Mouse (Mus musculus) testis, postnatal 10 days (tissue): ENCODE data around the gene Cux2.

Experiments used
- DNase-seq: peaks from one replicate; pipeline ENCODE4 v3.0.0; 2021; ENCODE audit warnings: low spot score

Cux2 gene

DNA sequence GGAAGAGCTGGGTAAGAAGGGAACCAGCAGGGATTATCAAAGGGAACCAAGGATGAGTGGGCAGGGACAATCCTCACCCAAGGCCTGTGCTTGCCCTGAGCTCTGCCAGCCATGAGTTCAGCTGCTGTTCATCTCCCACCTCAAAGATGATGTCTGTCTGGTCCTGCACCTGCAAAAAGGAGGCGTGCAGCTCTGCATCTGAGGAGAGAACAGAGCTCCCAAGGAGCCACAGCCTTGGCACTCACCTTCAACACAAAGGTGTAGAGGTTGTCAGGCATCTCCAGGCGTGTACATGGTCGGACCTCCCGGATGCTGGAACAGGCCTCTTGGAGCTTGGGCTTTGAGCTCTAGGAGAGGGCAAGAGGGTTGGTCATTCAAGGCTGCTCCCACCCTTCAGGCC is 231.0 kb downstream of the Cux2 start:
- DNase-seq, result no peak

DNA sequence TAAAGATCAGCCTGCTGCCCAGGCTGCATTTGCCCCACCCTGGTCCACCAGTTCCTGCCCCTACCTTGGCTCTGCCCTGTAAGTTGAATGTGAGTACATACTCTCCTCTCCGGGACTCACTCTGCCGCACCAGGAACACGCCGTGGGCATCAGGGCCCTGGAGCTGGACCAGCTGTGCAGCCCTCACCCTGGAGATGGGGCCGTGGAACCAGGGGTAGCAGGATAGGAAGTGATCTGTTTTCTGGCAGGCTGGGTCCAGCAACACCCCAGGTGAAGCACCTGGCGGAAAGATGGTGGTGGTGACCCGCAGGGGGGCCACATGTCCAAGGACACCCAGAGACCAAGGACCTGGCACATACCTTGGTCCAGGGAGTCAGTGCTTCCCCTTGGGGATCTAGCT is 231.5 kb downstream of the Cux2 start:
- peak; percentile 42 for DNase-seq

DNA sequence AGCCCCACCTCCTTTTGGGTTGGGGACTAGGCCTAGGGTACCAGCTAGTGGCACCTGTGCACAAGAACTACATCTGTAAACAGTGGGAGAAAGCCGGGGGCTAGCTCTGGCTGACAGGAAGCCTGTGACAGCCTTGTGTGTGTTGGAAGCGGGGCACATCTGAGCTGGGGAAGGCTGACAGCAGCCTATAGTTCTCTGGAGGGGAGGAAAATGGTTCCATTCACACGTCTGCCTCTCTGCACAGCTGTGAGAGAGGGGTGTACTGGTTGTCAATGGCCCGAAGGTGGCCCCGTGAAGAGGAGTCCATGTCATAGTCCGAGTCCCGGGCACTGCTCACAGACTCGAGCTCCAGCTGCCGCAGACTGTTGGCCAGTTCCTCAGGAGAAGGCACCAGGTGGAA is 232.4 kb downstream of the Cux2 start:
- peak; percentile 38 for DNase-seq

DNA sequence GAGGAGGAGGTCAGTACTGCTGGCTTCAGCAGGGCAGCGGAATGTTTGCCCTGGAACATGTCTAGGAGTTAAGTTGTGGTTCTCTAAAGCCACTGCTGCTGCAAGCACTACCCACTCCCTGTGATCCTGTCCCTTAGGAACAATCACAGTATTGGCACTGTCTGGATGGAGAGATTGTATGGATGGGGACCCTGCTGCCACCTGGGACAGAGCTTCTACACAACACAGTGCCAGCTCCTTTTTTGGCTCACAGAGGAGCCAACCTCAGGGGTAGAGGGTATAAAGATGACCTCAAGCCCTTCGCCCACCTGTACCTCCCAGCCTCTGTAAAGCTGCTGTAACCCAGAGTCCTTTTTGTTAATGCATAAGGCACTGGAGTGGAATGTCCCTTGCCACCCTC is 233.3 kb downstream of the Cux2 start:
- DNase-seq, result peak; percentile 31

DNA sequence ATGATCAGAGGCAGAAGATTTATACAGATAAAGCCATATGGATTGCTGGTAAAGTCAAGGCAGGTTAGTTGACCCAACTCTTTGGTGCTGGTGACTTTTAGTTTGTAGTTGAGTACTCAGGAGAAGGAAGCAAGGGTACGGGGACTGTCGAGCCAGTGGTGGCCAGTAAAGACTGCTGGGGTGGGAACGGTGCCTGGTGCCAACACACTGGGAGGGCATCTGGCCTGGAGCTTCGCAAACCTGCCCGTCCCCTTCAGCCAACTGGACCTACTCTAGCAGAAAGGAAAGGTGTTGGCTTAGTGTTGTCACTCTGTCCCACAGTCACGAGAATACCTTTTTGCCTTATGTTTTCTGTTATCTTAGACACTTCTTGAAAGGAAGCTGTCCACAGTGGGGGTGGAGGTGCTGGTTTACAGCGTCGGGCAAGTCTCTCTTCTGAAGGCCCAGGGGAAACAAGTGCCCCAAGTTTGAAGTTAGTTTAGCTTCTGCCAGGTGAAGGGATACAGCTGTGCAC is 234.0 kb downstream of the Cux2 start:
- peak; percentile 38 for DNase-seq

DNA sequence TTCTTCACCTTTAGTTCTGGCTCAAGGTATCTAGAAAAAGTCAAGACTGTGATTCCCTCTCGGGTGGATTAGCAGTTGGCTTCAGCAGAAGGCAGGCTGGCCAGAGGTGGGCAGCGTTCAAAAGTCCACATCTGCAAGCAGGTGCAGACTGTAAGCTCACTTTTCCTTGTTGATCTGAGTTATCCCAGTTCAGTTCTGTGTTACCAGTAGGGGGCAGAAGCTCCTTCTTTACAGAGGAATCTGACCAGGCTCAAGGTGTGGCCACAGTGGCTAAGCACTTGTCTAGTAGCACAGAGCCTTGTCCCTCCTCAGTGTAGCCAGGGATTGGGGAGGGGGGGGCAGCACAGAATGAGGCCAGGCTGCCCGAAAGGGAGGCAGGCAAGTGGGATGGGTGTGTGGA is 234.8 kb downstream of the Cux2 start:
- DNase-seq, result peak; percentile 68

DNA sequence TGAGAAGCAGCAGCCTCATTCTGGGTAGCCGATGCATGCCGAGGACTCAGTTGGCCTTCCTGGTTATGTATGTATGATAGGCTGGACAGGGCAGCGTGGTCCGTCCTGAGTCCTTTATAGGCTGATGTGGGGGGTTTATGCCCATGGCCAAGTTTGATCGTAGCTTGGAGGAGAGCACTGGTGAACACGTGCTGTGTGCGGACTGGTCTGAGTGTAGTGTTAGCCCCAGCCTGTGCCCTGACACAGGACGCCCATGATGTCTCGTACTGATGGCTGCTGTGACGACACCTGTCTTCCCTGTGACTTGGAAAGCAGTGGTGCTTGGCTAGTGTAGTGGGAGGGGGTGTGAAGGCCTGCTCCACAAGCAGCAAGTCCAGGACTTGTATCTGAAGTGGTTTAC is 236.2 kb downstream of the Cux2 start:
- DNase-seq, result peak; percentile 38

DNA sequence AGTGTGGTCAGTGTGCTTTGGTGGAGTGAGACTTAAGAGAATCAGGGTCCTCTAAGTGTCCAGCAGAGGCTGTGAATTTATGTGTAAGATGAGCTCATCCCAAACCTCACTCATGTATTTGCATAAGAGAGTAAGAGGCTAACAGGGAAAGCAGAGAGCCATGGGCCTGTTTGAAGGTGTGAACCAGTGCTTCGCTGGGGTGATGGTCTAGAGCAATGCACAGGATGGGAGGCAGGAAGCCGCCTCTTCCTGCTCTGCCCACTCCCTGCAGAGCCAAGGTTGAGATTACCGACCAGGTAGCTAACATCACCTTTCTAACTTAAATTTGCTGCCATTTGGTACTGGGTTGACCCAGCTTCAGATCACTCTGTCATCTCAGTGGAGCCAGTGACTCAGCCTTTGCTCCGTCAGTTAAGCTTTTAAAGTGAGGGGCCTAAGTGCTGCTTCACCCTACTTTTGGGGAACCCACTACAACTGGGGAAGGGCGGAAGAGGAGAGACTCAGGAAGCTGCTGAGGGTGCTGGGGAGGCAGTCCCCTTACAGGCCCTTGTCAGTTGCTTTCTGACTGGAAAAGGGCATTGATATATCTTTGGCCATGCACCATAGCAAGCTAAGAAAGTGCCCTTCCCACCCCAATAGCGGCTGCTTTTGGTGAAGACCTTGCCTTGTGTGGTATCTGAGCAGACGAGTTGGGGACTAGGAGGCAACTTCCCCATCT is 237.2 kb downstream of the Cux2 start:
- DNase-seq, result peak; percentile 33

DNA sequence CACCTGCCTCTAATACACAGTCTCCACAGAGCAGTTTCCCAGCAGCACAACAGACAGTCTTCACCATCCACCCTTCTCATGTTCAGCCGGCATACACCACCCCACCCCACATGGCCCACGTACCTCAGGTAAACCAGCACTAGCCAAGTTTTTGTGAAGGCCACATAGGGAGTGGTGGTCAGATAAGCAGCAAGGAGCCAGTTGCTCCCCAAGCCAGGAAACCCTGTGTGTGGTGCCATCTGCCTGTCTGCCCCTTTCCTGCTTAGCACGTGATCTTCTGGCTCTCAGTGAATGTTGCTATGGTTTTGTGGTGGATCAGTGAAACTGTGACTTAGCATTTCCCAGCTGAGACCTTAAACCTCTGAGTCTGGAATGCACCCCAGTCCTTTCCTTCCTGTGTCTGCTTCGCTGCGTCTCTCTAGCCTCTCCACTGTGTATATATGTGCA is 238.4 kb downstream of the Cux2 start:
- peak; percentile 30 for DNase-seq

DNA sequence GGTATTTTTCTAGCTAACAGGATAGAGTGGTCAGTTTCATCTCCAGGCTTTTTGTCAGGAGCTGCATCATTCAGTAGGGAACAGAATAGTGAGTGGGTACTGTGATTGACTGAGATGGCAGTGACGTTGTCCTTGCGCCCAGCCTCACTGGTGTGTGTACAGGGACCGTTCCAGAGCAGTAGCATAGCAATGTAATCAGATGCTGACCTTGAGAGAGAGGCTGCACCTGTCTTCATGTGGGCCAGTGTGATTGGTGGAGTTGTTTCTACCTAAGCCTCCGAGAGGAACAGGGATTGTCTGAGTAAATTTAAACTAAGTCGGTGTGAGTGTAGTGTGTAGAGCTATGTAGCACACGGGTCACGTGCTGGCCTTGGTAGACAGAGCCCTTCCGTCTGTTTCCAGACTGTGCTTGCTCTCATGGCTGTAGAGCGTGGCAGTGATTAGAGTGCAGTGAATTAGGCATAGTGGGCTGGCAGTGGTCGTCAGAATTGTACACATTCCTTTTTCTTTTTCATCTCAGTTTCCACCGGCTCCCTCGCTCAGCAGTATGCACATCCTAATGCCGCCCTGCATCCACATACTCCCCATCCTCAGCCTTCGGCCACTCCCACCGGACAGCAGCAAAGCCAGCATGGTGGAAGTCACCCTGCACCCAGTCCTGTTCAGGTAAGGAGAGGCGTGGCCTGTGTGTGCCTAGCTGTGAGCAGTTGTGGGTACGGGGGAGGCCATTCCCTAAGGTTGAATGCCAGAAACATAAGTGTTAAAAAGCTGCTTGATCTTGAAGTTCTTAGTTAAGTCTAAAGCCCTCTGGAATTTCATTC is 239.4 kb downstream of the Cux2 start:
- peak; percentile 42 for DNase-seq

DNA sequence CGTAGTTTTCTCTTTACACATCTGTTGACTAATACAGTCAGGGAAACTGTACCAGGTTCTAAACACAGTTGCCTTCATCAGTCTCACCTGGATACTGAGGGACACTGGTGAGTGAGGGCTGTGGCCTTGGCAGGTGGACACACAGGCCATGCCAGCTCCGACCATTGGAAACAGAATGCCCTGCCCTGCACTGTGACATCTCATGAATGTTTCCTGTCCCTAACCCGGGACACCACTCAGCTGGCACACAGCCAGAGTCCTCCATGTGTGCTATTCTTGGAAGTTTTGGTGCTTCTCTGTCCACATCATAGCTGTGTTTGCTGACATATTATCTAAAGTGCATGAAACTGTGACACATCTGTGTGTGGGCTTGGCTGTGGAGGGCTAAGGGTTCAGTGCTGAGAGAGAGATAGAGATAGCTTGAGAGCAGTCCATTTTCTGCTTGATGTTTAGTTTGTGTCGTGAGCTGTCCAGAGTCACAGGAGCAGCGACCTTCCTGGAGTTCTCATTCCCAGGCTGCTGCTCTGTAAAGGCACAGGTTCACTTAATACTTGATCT is 240.2 kb downstream of the Cux2 start:
- peak; percentile 61 for DNase-seq

DNA sequence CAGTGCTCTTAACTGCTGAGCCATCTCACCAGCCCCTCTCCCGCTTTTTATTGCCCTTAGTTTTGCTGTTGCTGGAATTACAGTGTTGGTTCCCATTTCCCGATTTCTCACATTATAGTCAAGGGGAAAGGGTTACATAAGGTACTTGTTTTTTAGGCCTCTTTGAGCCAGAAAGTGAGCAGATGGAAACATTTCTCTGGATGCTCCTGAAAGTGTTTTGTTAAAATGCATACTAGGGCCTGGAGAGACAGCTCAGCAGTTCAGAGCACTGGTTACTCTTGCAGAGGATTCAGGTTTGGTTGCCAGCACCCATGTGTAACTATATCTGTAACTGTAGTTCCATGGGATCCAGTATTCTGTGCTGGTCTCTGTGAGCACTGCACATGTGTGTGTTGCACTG is 241.7 kb downstream of the Cux2 start:
- no peak for DNase-seq

DNA sequence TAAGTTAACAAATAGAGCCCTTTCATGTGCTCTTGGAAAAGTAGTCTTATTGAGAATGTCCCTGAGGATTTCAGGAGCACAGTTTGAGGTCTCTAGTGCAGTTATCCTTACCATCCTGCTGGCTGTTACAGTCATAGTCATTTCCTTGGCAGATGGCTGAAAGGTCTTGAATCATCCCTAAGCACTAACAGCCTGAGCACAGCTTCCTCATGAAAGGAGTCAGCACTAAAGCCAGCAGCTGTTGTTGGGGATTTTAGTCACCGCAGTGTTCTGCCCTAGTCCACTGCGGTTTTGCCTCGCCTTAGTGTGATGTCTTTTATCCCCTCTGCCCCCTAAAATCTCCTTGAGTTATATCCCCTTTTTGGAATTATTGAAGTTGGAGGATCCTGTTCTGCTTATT is 242.7 kb downstream of the Cux2 start:
- DNase-seq, result no peak
